Mouse (Mus musculus) olfactory bulb, adult 2 months (tissue): ENCODE results near the gene Rap2b.

Experiments used
- CTCF ChIP-seq: fragments of 200-500 bp; IDR thresholded peaks from 2 replicates; pipeline ENCODE4 v1.5.1; 2012; ENCODE audit warnings: low read depth, mild to moderate bottlenecking, low read length, moderate library complexity; ENCODE audit not compliant: insufficient read depth
- POLR2A ChIP-seq: fragments of 200-500 bp; IDR thresholded peaks from 2 replicates; pipeline ENCODE4 v1.6.1; 2012; ENCODE audit warnings: mild to moderate bottlenecking, low read depth, low read length, moderate library complexity; ENCODE audit not compliant: insufficient read depth

DNA sequence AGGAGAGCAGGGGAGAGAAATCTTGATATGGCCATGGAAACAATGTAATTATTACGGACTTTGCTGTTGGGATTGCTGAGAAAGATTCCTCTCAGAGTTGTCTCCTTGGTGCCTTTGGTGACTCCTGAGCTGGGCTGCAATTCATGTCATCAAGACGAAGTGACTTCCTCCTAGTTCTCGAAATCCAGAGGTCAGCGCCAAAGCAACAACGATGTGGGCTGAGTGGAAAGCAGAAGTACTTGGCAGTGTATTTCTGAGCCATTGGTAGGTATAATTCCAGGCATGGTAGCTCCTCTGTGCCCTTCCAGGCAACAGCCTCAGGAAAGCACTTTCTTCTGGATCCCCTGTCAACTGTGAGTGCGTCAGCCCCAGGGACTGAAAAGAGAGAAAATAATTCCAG is 39.8 kb upstream of the Rap2b start:
- TF ChIP-seq CTCF (no peak), POLR2A (no peak)
